Mouse (Mus musculus): Measurements from ENCODE around the gene 4933428M09Rik.

- no peak for TF ChIP-seq CTCF (IDR thresholded peaks at IDR 0.05; ENCODE audit: insufficient read depth, low read length)
- no peak for TF ChIP-seq POLR2A (IDR thresholded peaks at IDR 0.05; ENCODE audit: borderline replicate concordance, extremely low read depth, low read depth, low read length)
Measured at GRCm38 (mm10) chrX:139214765-139215164, 35.7 kb downstream of the 4933428M09Rik start.

Data from lung, adult 2 months (tissue).